8 mouse cellular contexts compared by ENCODE assay signal in the genomic region with DNA sequence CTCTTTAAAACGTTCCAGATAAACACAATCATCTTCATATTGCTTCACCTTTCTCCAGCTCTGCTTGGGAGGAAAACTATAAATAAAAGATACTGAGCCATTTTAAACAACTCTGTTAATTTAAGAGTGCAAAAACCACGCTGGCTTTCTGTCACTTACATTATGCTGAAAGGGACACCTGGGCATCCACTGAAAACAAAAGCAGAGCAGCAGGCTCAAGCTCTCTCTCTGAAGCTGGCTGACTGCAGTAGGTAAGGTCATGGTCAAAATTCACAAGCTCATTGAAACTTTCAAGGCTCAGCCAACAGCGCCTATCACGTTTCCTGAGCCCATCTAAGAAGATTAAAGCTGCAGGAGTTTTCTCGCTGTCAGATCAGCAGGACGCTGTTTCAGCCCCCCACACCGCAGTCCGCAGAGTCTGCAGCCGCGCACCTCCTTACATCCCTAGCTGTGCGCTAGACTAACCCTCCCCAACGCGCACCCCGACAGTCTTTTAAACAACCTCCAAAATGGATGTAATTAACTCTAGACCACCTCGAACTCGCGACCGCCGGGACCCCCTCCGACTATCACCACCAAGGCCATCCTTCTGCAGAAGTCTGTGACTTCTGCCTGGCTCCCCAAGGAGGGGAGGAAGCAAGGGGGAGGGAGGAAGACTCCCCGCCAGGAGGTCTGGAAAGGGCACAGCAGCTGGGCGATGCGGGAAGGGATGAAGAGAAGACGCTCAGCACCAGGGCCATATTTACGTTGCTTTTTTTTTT. TPM values are rescaled to one million over a fixed set of nuclear protein-coding genes. Genes with fewer than 3 reads are reported as not detected.
DNase-seq lines count a peak whose midpoint lies in the region; ATAC-seq and TF ChIP-seq lines count a peak whose summit lies in the region.

No protein-coding gene starts in this region.

- peak; percentile 13 to 26 for DNase-seq in left cerebral cortex, adult 2 months (ENCODE audit: extremely low spot score in 1 of 2, low spot score in 2 of 2)
- no peak for DNase-seq in left cerebral cortex, adult 11 months (ENCODE audit: low spot score)
- DNase-seq in cerebellum, adult 18-20 months = peak; percentile 31 to 41
- peak; percentile 17 for DNase-seq in forelimb bud, embryonic 11.5 days (ENCODE audit: low read depth, low spot score)
- DNase-seq in kidney, adult 18-20 months = peak; percentile 29
- peak; percentile 44 for DNase-seq in lung, embryonic 14.5 days
- DNase-seq in ovary, postnatal 36 days (ENCODE audit: low spot score) = peak; percentile 16
- peak; percentile 63 to 70 for DNase-seq in thymus, postnatal 36 days

- intact Hi-C loops in left cerebral cortex, adult 2 months (cut with DNase I) = loop anchor here (1.0 to 10.0 kb wide), 7 partner anchors 44 to 942 kb away; a partner anchor contains a TSS

- 0 out of 2 replicates have a peak, but pooled peaks cover 2% of the 10 kb centered on the region for H3K4me1 ChIP-seq in lung, embryonic 14.5 days (ENCODE audit: insufficient read depth)

- H3K4me2 ChIP-seq in lung, embryonic 14.5 days = peak overlapping the region; percentile 93

- TF ChIP-seq CTCF in left cerebral cortex, adult 2 months (IDR thresholded peaks at IDR 0.05) = no peak
- TF ChIP-seq CTCF in lung, embryonic 14.5 days (IDR thresholded peaks at IDR 0.05; ENCODE audit: low read depth) = no peak

- peak overlapping the region; percentile 68 for H3K9ac ChIP-seq in lung, embryonic 14.5 days

- H3K27ac ChIP-seq in left cerebral cortex, adult 2 months = peak overlapping the region; percentile 96
- H3K27ac ChIP-seq in lung, embryonic 14.5 days (ENCODE audit: low read depth) = no peak overlapping the region; the same call in 1 of the 2 replicates

- ATAC-seq in lung, embryonic 14.5 days (ENCODE audit: insufficient read depth) = no peak

- no peaks in the 10 kb centered on the region; the same call in 1 of the 2 replicates for H3K9me3 ChIP-seq in lung, embryonic 14.5 days (ENCODE audit: low read depth, low read length)

- H3K36me3 ChIP-seq in lung, embryonic 14.5 days (ENCODE audit: insufficient read depth) = no peaks in the 10 kb centered on the region

- under 1% methylated on average over 25 of the region's 25 CpGs for WGBS in lung, embryonic 14.5 days

- H3K4me3 ChIP-seq in left cerebral cortex, adult 2 months = peak overlapping the region; percentile 86
- H3K4me3 ChIP-seq in lung, embryonic 14.5 days (ENCODE audit: low read depth, low read length) = peak overlapping the region; percentile 79

- no peaks in the 10 kb centered on the region for H3K27me3 ChIP-seq in lung, embryonic 14.5 days (ENCODE audit: insufficient read depth, low read length)

RNA-seq across cellular contexts. Expression of a gene that starts 1.3 kb away (rescaled TPM):
- total RNA-seq in left cerebral cortex, adult 2 months (2021) = 10 to 100 TPM; 49.3 to 50.1 TPM
- polyA plus RNA-seq in lung, embryonic 14.5 days (2014; fragmentation: Nextera tagmentation; extraction: Ambion mirVana) = 10.2 and 10.3 TPM in 2 replicates

RNA-seq across cellular contexts. Expression of a gene that starts 1.5 kb away (rescaled TPM):
- 1 to 10 TPM in 1 of 2 experiments, under 1 TPM in 1; 0.63 to 1.1 TPM for total RNA-seq in left cerebral cortex, adult 2 months (2021)
- 0.42 and 0.57 TPM in 2 replicates for polyA plus RNA-seq in lung, embryonic 14.5 days (2014; fragmentation: Nextera tagmentation; extraction: Ambion mirVana)
